Mouse (Mus musculus) fat pad, adult 2 months (tissue): ENCODE results near the gene Cdh8.
"Not testable (repeated sequence)": the region's sequence is repeated elsewhere in the genome, so short reads cannot be mapped to it uniquely, and the experiment has no call there.

Experiments used
- DNase-seq: peaks from one replicate; pipeline ENCODE4 v3.0.0-alpha.2; 2011; ENCODE audit warnings: low read depth, low spot score; ENCODE audit errors: extremely low read depth

Gene Cdh8

GRCm38 (mm10) chr8:99290201-99290600, 126.1 kb downstream of the Cdh8 start:
- DNase-seq: no peak

DNA sequence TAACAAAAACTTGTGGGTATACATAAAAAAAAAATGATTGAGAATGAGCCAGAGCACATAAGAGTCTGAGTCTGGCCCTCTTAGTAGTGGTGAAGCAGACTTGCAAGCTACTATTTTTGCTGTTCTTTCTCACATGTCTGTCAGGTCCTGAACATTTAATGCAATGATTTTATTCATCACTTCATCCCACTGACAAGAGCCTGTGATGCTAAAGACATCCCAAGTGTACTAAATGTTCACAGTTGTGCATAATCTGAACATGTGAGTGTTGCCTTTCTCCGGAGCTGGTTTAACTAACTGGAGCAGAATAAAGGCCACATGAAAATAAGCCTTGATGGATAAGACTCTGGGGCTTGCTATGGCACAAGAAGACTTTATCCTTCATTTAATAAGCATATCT, 131.2 kb downstream of the Cdh8 start:
- DNase-seq: no peak

DNA sequence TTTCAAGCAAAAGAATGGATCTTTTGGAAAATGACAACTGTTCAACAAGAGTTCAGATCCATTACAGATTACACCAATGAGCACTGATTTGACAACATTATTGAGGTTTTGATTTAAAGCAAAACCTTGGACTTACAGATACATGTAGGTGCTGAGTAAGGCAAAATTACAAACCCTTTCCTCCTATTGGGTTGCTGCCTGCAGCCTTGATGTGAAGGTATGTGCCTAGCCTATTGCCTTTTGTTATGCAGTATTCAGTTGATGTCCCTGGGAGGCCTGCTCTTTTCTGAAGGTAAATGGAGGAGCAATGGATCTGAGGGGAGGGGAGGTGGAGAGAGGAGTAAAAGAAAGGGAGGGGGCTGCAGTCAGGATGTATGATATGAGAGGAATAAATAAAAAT, 135.9 kb downstream of the Cdh8 start:
- DNase-seq: no peak

DNA sequence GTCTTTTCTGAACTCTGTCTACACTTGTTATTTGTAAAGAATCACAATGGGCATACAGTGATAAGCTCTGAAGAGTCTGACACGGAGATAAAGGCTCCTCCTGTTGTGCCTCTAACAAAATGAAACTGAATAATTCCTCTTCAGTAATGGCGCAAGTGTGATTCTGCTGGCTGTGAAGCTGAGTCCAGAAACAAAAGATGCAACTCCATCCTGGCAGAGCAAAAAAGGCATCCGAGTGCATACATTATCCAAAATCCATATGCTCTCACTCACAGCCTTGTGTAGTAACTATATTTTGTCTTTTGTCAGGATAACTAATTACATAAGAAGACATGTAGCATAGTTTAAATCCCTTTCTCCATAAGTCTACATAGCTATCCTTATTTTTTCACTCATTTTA, 149.1 kb downstream of the Cdh8 start:
- DNase-seq: no peak

DNA sequence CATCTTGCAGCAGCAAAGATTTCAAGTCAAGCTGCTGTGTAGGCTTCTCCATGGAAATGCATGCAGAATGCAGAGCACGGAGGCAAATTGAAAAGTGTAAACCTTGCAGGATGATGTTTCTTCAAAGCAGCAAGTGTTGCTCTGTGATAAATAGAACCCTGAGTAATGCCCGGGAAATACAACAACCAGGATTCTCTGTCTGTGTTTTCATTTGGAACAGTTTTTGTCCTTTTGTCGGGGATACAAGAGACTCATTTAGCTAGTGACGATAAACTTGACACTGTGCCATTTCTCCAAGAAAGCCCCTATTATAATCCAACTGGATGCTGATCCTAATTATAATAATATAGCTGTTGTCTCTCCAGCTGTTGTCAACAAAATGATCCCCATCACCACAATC, 181.9 kb downstream of the Cdh8 start:
- DNase-seq: no peak

DNA sequence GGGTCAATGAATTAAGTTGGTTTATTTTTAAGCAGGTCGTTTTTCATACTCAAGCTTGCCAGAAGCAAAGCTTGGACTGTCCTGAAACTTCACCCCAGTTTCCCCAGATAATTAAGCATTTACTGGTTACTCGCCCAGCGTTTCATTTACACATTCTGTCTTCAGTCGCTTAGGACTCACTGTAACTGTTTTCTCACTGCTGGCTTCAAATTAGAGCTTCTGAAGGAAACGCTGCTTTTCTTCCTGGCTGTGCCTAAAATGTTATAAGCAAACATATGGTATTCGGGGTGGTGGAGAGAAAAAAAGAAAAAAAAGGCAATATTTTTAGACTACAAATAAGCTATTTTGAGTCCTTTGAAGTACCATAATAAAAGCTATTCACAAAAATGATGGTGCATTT, 192.6 kb downstream of the Cdh8 start:
- no peak for DNase-seq

- no peak for DNase-seq
These were observed 211.1 kb downstream of the Cdh8 start for GRCm38 (mm10) chr8:99205194-99205593.

DNA sequence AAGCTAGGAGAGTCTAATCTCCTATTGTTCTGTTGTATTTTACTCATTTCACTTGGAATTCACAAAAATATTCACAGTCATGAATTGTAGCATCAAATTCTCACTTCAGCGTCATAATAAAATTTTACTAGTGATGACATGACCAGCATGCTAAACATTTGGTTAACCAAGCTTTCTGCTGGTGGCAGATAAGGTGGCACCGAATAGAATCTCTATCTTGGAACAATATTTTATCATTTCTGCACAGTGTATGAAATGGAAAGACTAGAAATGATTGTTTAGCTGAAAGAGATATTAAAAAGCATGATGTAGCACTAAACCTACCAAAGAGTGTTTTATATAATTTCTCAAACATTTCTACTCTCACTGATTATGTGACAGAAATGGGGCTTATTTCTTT, 225.6 kb downstream of the Cdh8 start:
- no peak for DNase-seq

GRCm38 (mm10) chr8:99186879-99187278, 229.4 kb downstream of the Cdh8 start:
- DNase-seq: no peak

GRCm38 (mm10) chr8:99184186-99184585, 232.1 kb downstream of the Cdh8 start:
- DNase-seq: no peak

- DNase-seq: no peak
These were observed 249.3 kb downstream of the Cdh8 start for GRCm38 (mm10) chr8:99166966-99167365.

GRCm38 (mm10) chr8:99161633-99162032, 254.6 kb downstream of the Cdh8 start:
- no peak for DNase-seq

DNA sequence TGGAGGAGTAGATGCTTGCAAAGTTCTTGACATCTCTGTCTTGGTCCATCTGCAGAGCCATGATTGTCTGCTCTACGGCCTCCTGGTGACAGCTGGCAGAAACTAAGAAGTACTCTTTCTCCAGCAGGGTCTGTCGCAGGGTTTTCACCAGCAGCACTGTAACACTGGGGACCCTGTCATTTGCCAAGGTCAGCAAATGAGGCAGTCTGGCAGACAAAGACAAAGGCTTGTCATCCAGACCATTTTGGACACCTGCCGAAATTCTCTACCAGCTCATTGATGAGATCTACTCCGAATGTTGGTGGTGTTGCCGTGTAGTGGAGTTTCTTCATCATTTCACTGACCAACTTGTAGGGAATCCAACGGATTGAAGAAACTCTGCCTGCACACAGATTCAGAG, 270.8 kb downstream of the Cdh8 start:
- no peak for DNase-seq

GRCm38 (mm10) chr8:99144761-99145160, 271.5 kb downstream of the Cdh8 start:
- not testable (repeated sequence) for DNase-seq

- no peak for DNase-seq
These were observed 317.8 kb downstream of the Cdh8 start for GRCm38 (mm10) chr8:99098453-99098852.

DNA sequence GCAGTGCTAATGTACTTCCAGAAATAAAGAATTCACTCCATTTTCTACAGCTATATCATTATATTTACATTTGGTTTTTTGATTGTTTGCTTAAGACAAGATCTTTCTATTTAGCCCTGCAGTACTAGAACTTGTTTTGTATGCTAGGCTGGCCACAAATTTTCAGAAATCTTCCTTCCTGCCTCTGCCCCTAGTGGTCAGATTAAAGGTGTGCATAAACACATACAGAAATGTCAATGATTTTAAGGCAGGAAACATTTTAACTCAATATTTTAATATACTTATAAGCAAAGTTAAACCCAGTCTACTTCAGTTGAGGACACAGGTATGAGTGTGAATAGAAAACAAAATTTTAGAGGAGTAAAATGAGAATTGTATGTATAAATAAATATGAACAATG, 364.9 kb downstream of the Cdh8 start:
- DNase-seq: no peak

DNA sequence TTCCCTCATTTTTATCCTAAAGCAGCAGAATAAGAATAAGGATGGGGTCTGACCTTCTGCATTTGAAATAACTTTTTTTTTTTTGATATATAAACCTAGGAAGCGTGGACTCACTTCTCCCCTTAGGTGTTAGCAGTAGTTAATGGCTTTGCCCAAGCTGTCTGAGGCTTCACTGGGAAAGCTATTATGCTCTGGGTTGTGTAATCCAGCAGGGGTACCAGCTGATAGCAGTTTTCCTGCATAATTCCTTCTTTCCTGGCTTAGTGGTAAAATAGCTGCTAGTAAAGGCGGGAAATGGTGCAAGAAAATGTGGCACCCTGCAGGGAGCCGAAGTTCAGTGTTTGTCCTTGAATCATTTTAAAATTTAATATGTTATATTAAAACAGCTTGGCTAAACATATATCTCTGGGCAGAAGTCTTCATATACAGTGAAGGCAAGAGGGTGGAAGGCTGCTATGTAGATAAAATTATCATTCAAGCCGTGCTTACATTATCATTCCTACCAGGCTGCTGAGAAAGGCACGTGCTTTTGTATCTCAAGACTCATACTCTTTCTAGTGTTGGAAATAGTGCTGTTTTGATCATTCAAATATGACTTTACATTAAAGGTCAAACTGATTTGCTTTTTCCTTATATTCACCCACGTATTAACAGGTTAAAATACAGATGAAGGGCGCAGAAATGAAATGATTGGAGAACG, 367.5 kb downstream of the Cdh8 start:
- DNase-seq: no peak

GRCm38 (mm10) chr8:99040423-99040822, 375.8 kb downstream of the Cdh8 start:
- DNase-seq: no peak

- DNase-seq: no peak
These were observed 385.2 kb downstream of the Cdh8 start for GRCm38 (mm10) chr8:99031060-99031459.
